ENCODE assay signal across 8 mouse cellular contexts in genomic region chr12:54034666-54035346, GRCm38 (mm10).
A peak's percentile ranks its signal among the peaks of the same experiment; 100 is the strongest.
DNase-seq lines count a peak whose midpoint lies in the region; ATAC-seq and TF ChIP-seq lines count a peak whose summit lies in the region.
"Had no signal": no experiment of that assay in that cellular context is flagged by ENCODE, and none has a peak within 500 bp of the region (broad histone marks: within the 10 kb centered on the region; RNA-seq: fewer than 3 reads in every experiment).

No protein-coding gene starts in this region.

- TF ChIP-seq CTCF in hindbrain, postnatal 0 days (IDR thresholded peaks at IDR 0.05; ENCODE audit: low read depth): no peak

- no peak overlapping the region for H3K9ac ChIP-seq in embryonic facial prominence, embryonic 14.5 days (ENCODE audit: low read depth, low read length)
- no peak overlapping the region for H3K9ac ChIP-seq in hindbrain, postnatal 0 days (replicated peaks; ENCODE audit: low read length)
- H3K9ac ChIP-seq in neural tube, embryonic 15.5 days (replicated peaks): no peak overlapping the region
- H3K9ac ChIP-seq: liver, embryonic 15.5 days had no signal

- no peaks in the 10 kb centered on the region for H3K27me3 ChIP-seq in embryonic facial prominence, embryonic 14.5 days (replicated peaks; ENCODE audit: control insufficient read depth, insufficient read depth, low read length)
- no peaks in the 10 kb centered on the region for H3K27me3 ChIP-seq in hindbrain, postnatal 0 days (ENCODE audit: insufficient read depth, low read length)
- no peaks in the 10 kb centered on the region for H3K27me3 ChIP-seq in neural tube, embryonic 15.5 days (replicated peaks)
- H3K27me3 ChIP-seq: liver, embryonic 15.5 days had no signal

- 25% methylated on average over 8 of the region's 8 CpGs for WGBS in embryonic facial prominence, embryonic 14.5 days
- WGBS in hindbrain, postnatal 0 days: 10% methylated on average over 8 of the region's 8 CpGs
- WGBS in neural tube, embryonic 15.5 days: 19% methylated on average over 8 of the region's 8 CpGs

- intact Hi-C loops in left cerebral cortex, postnatal 4 days (cut with DNase I): no loop called here
- intact Hi-C loops in left cerebral cortex, postnatal 36 days (cut with DNase I): no loop called here

- no peak overlapping the region for H3K4me2 ChIP-seq in embryonic facial prominence, embryonic 14.5 days (ENCODE audit: low read depth, low read length)
- no peak overlapping the region for H3K4me2 ChIP-seq in hindbrain, postnatal 0 days (ENCODE audit: low read depth, low read length)
- H3K4me2 ChIP-seq in neural tube, embryonic 15.5 days: 0 out of 2 replicates have a peak overlapping the region, but pooled peaks have one; percentile 17
- H3K4me2 ChIP-seq: liver, embryonic 15.5 days had no signal

- no peaks in the 10 kb centered on the region for H3K36me3 ChIP-seq in embryonic facial prominence, embryonic 14.5 days (ENCODE audit: control insufficient read depth, insufficient read depth, low read length)
- H3K36me3 ChIP-seq in hindbrain, postnatal 0 days (ENCODE audit: insufficient read depth, low read length): no peaks in the 10 kb centered on the region
- H3K36me3 ChIP-seq in neural tube, embryonic 15.5 days: no peaks in the 10 kb centered on the region
- H3K36me3 ChIP-seq: liver, embryonic 15.5 days had no signal

- H3K9me3 ChIP-seq in embryonic facial prominence, embryonic 14.5 days (ENCODE audit: control insufficient read depth, low read length): no peaks in the 10 kb centered on the region
- no peaks in the 10 kb centered on the region for H3K9me3 ChIP-seq in hindbrain, postnatal 0 days (ENCODE audit: low read length)
- no peaks in the 10 kb centered on the region for H3K9me3 ChIP-seq in neural tube, embryonic 15.5 days (replicated peaks)
- H3K9me3 ChIP-seq: liver, embryonic 15.5 days had no signal

- peaks cover 14% of the 10 kb centered on the region for H3K4me1 ChIP-seq in embryonic facial prominence, embryonic 14.5 days (ENCODE audit: control insufficient read depth, insufficient read depth, low read length)
- peaks cover 22% of the 10 kb centered on the region; the same call in 1 of the 2 replicates for H3K4me1 ChIP-seq in hindbrain, postnatal 0 days (ENCODE audit: insufficient read depth, low read length)
- H3K4me1 ChIP-seq in neural tube, embryonic 15.5 days: peaks cover 21% of the 10 kb centered on the region
- H3K4me1 ChIP-seq: liver, embryonic 15.5 days had no signal

- DNase-seq in left cerebral cortex, postnatal 4 days: peak; percentile 79
- DNase-seq in left cerebral cortex, postnatal 36 days (ENCODE audit: low spot score in 2 of 2): no peak
- peak; percentile 56 for DNase-seq in embryonic facial prominence, embryonic 14.5 days (ENCODE audit: low spot score)
- DNase-seq in hindbrain, postnatal 0 days (ENCODE audit: low spot score): peak; percentile 82
- DNase-seq in urinary bladder, adult 2 months (ENCODE audit: low spot score): no peak
- DNase-seq in frontal cortex, postnatal 36 days (ENCODE audit: low spot score in 2 of 2): no peak

- H3K4me3 ChIP-seq in embryonic facial prominence, embryonic 14.5 days (ENCODE audit: low read depth, low read length): no peak overlapping the region
- H3K4me3 ChIP-seq in hindbrain, postnatal 0 days (ENCODE audit: low read length): no peak overlapping the region
- no peak overlapping the region for H3K4me3 ChIP-seq in neural tube, embryonic 15.5 days (replicated peaks)
- H3K4me3 ChIP-seq: liver, embryonic 15.5 days had no signal

- peak; percentile 62 for ATAC-seq in embryonic facial prominence, embryonic 14.5 days (ENCODE audit: low read depth)
- ATAC-seq in hindbrain, postnatal 0 days: peak; percentile 96
- peak; percentile 92 for ATAC-seq in neural tube, embryonic 15.5 days (ENCODE audit: low FRiP score)

- peak overlapping the region; percentile 33; the same call in 1 of the 2 replicates for H3K27ac ChIP-seq in embryonic facial prominence, embryonic 14.5 days (replicated peaks; ENCODE audit: low read depth, low read length)
- peak overlapping the region; percentile 77 for H3K27ac ChIP-seq in hindbrain, postnatal 0 days
- H3K27ac ChIP-seq in neural tube, embryonic 15.5 days (replicated peaks): peak overlapping the region; percentile 75
- H3K27ac ChIP-seq: liver, embryonic 15.5 days had no signal

Comparison
In these comparisons a context has a peak if more than half of its experiments do, and no peak if none do; other contexts are left out.
1. DNase-seq: peak in left cerebral cortex, postnatal 4 days (single experiment), embryonic facial prominence, embryonic 14.5 days (single experiment) and hindbrain, postnatal 0 days (single experiment); none in left cerebral cortex, postnatal 36 days (0 of 2), urinary bladder, adult 2 months (single experiment) and frontal cortex, postnatal 36 days (0 of 2).
2. Peak in every context shown above with its lines, with median percentiles within 50 percentile points of each other: ATAC-seq and H3K27ac ChIP-seq.